Mouse (Mus musculus) myocyte (in vitro differentiated cells): ENCODE data around the gene Reg3b.

Experiments
- E2F4 ChIP-seq: IDR thresholded peaks from one replicate; pipeline ENCODE4 v1.6.1; 2011; ENCODE audit warnings: mild to moderate bottlenecking, control low read depth, moderate library complexity; ENCODE audit not compliant: insufficient read depth
- POLR2A ChIP-seq: IDR thresholded peaks from one replicate; pipeline ENCODE4 v1.6.1; 2011; ENCODE audit warnings: low read depth, mild to moderate bottlenecking, control low read depth, moderate library complexity; ENCODE audit not compliant: insufficient read length
- POLR2AphosphoS2 ChIP-seq: IDR thresholded peaks from one replicate; pipeline ENCODE4 v1.6.1; 2011; ENCODE audit warnings: low read depth, control low read depth; ENCODE audit not compliant: insufficient read length
- TCF12 ChIP-seq: IDR thresholded peaks from one replicate; pipeline ENCODE4 v1.6.1; 2011; ENCODE audit warnings: mild to moderate bottlenecking, control low read depth; ENCODE audit not compliant: poor library complexity, insufficient read depth, severe bottlenecking
- USF1 ChIP-seq: IDR thresholded peaks from one replicate; pipeline ENCODE4 v1.6.1; 2011; ENCODE audit warnings: low read depth, mild to moderate bottlenecking, control low read depth, moderate library complexity

DNA sequence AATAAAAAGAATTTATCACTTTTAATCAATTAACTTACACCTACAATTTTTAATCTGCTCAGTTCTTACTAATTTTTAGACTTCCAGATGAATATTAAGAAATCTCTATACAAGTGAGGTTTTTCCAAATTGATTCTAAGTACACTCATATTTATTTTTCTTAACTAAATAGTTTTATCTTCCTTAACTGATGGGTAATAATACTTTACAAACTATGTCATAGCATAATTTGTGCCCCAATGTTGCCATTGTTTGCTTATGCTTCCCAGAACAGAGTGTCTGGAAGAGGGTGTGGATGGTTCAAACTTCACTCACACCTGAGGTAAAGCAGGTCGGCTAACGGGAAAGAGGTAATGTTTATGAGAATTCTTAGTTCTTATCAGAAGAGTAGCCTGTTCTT, at the start of gene Reg3b:
- TF ChIP-seq E2F4 (no peak), POLR2A (no peak), POLR2AphosphoS2 (no peak), TCF12 (no peak), USF1 (no peak)
